Mouse (Mus musculus): Measurements from ENCODE around the gene Nudt13. TPM values are rescaled to one million over a fixed set of nuclear protein-coding genes. Genes with fewer than 3 reads are reported as not detected.

The Nudt13 gene
- 7.2 and 7.9 TPM in 2 replicates for polyA plus RNA-seq (2021; fragmentation: Nextera tagmentation)
- long read RNA-seq, experiment 1, partial matches to known transcripts, result 3 of 12 reads
- long read RNA-seq, experiment 1, other reads (novel, unspliced or antisense), result 6 of 12 reads
- long read RNA-seq, experiment 2, transcript Nudt13-201 (9 exons, 2,494 nt), result major isoform, 11 of 43 reads
- long read RNA-seq, experiment 2, partial matches to known transcripts, result 0 of 43 reads
- long read RNA-seq, experiment 2, other reads (novel, unspliced or antisense), result 32 of 43 reads

DNA sequence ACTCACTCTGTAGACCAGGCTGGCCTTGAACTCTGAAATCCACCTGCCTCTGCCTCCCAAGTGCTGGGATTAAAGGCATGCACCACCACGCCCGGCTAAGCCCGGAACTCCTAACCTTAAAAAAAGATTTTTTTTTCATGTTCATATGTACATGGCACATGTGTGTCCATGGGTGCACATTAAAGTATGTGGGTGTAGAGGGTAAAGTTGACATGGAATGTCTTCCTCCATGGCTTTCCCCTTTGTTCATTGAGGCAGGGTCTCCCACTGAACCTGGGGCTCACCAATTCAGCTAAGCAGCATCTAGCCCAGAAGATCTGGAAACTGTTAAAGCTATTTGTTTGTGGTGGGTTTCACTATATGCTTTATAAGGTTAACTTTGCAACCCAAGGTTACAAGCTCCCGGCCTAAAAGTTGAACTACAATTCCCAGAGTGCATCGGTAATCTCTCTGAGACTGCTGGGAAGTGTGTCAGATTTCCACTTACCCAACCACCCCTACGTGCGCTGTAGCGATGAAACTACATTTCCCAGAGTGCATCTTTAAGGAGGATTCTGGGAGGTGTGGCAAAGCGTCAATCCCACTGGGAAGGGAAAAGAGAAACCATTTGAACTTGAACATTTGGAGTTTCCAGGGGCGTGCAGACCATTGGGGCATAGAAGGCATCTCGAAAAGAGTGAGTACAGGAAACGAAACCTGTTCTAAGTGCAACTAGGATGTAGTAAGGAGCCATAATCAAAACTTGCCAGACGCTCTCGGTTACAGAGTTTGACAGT, at the start of gene Nudt13:
TSS of gene Nudt13 (plus strand) at position 581 of the 776 bp plus-strand sequence.

DNA sequence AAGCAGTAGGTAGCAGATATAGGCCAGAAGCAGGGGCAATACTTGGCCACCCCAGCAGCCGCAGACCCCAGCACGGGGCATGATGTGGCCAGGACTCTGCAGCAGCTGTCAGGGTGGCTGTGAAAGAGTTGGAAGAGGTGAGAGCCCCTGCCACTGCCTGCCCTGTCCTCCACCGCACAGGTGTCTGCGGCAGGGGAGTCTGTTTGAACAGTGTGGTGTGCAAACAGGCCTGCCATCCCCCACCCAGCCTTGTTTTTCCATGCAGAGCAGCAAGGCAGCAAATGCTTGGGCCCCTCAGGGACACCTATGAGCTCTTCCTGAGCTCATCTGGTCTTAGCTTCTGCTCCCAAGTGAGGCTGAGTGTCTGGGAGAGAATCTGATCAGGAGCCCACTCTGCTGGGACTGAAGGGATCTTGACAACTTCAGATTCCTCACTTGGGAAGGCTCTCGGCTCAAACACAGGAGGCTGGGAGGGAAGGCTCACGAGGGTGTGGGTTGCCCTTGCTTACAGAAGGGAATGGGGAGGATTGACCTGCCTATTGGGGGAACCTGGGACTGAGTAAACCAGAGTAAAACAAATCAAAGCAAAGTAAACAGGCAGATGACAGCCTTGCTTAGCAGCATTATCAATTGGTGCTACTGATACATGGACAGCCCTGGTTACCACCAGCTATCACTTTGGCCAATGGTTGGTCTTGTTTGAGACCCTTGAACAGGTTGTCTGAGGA, 25.3 kb upstream of the Nudt13 start, which contains the start of gene Kcnk16:
TSS of gene Kcnk16 (minus strand) at position 118 of the 728 bp plus-strand sequence.

DNA sequence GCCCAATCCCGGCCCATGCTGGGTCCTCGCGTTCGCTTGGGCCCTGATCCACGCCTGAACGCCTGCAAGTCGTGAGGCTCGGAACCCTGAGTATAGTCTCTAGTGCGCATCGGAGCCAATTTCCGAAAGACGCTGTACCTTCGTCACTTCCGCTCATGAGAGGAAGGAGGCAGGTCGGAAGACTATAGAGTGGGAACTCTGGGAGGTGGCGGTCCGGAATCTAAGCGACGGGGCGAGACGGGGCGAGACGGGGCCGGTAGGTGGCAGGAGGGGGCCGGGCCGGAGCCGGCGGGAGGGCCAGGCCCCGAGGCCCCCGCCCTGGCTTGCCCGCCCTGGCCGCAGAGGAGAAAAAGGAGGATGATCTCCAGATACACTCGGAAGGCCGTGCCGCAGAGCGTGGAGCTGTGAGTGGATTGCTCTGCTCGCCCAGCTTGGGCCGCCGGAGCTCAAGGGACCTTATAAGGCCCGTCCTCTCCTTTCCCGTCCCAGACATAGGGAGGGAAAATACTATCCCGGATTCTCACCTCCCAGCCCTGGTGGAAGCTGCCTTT, 53.6 kb downstream of the Nudt13 start, which contains the start of the genes Ecd and Fam149b:
TSS of gene Ecd (minus strand) at position 131 of the 551 bp plus-strand sequence.
TSS of gene Fam149b (plus strand) at position 172 of the 551 bp plus-strand sequence.

Other genes starting within 250 kb of the Nudt13 start
- 12.2 and 12.8 TPM in 2 replicates for gene Saysd1, start 156.2 kb upstream of the Nudt13 start, polyA plus RNA-seq (2021; fragmentation: Nextera tagmentation)
- gene Kcnk5, start 112.9 kb upstream of the Nudt13 start, polyA plus RNA-seq (2021; fragmentation: Nextera tagmentation), result 0.10 and 0.14 TPM in 2 replicates
- gene Kcnk16, start 25.5 kb upstream of the Nudt13 start, polyA plus RNA-seq (2021; fragmentation: Nextera tagmentation), result not detected in 2 replicates
- 25.5 and 32.7 TPM in 2 replicates for gene Ecd, start 53.4 kb downstream of the Nudt13 start, polyA plus RNA-seq (2021; fragmentation: Nextera tagmentation)
- gene Fam149b, start 53.5 kb downstream of the Nudt13 start, polyA plus RNA-seq (2021; fragmentation: Nextera tagmentation), result 4.3 and 5.6 TPM in 2 replicates
- 31.0 and 32.9 TPM in 2 replicates for gene Dnajc9, start 94.2 kb downstream of the Nudt13 start, polyA plus RNA-seq (2021; fragmentation: Nextera tagmentation)
- gene Mrps16, start 98.9 kb downstream of the Nudt13 start, polyA plus RNA-seq (2021; fragmentation: Nextera tagmentation), result 99.0 and 103 TPM in 2 replicates
- 0.79 and 2.3 TPM in 2 replicates for gene Cfap70, start 157.5 kb downstream of the Nudt13 start, polyA plus RNA-seq (2021; fragmentation: Nextera tagmentation)
- gene Anxa7, start 185.4 kb downstream of the Nudt13 start, polyA plus RNA-seq (2021; fragmentation: Nextera tagmentation), result 50.7 and 53.0 TPM in 2 replicates
- gene Mss51, start 202.2 kb downstream of the Nudt13 start, polyA plus RNA-seq (2021; fragmentation: Nextera tagmentation), result not detected in 2 replicates

All from layer of hippocampus, adult 6 months (tissue).